Mouse (Mus musculus) C2C12 (cell line): Measurements from ENCODE around the gene Lap3.

Experiments used
- CEBPB ChIP-seq: IDR thresholded peaks from one replicate; pipeline ENCODE4 v1.6.1; 2011; ENCODE audit warnings: low read depth, mild to moderate bottlenecking, control low read depth, moderate library complexity
- CTCF ChIP-seq: IDR thresholded peaks from one replicate; pipeline ENCODE4 v1.5.1; 2011; ENCODE audit not compliant: control insufficient read depth, insufficient read depth, insufficient read length
- USF1 ChIP-seq: IDR thresholded peaks from one replicate; pipeline ENCODE4 v1.6.1; 2011; ENCODE audit warnings: low read depth, mild to moderate bottlenecking, control low read depth, moderate library complexity

DNA sequence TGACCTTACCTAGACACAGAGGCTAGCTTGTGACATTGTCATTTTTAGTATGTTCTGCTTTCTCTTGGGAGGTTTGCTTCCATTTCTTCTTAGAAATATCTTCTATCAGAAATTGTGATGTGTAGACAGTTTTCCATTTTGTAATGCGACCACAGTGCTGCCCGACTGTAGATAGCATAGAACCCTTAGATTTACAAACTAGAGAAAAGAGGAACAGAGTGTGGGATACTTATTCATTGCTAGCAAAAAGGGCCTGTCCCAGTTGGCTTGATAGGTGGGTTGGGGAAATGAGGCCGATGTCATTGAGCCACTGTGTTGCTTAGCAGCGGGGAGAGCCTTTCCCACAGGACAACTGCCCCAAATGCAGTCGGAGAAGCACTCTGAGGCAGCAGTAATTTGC, 4.4 kb downstream of the Lap3 start:
- TF ChIP-seq CTCF: no peak
- no peak for TF ChIP-seq USF1
- TF ChIP-seq CEBPB: no peak
